8 mouse cellular contexts compared by ENCODE assay signal in the genomic region with DNA sequence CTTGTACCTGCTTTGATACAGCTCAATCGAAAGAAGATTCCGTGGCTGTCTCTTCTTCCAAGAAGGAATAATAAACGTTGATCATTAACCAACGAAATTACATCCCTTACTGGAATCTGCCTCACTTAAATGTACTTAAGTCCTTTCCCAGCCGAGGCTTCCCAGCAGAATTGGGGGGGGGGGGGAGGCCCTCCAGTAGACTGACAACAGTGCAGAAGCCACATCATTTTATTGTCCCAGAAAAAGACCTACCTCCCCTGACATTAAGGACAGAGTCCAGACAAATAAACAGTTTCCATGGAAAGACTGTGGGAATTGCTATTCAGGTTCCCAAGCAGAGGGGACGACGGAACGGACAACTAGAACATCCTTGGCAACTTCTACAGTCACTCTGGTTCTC. TPM values are rescaled to one million over a fixed set of nuclear protein-coding genes. Genes with fewer than 3 reads are reported as not detected.
DNase-seq lines count a peak whose midpoint lies in the region; ATAC-seq and TF ChIP-seq lines count a peak whose summit lies in the region.

No protein-coding gene starts in this region.

- no peak overlapping the region for H3K9ac ChIP-seq in heart, embryonic 12.5 days
- no peak overlapping the region for H3K9ac ChIP-seq in liver, embryonic 14.5 days (replicated peaks)

- no peaks in the 10 kb centered on the region for H3K36me3 ChIP-seq in heart, embryonic 12.5 days
- H3K36me3 ChIP-seq in hindbrain, embryonic 10.5 days: no peaks in the 10 kb centered on the region
- no peaks in the 10 kb centered on the region for H3K36me3 ChIP-seq in liver, embryonic 14.5 days (replicated peaks; ENCODE audit: control insufficient read depth, insufficient read depth, low read depth)

- no peak overlapping the region for H3K27ac ChIP-seq in heart, embryonic 12.5 days (ENCODE audit: poor library complexity, severe bottlenecking)
- H3K27ac ChIP-seq in bone marrow macrophage, adult 2 months (ENCODE audit: insufficient read depth, low read depth, low read length): peak overlapping the region; percentile 95
- H3K27ac ChIP-seq in hindbrain, embryonic 10.5 days: no peak overlapping the region
- H3K27ac ChIP-seq in liver, embryonic 14.5 days: no peak overlapping the region

- TF ChIP-seq CTCF in bone marrow macrophage, adult 2 months (IDR thresholded peaks at IDR 0.05; ENCODE audit: low read depth, low read length): no peak
- no peak for TF ChIP-seq CTCF in liver, embryonic 14.5 days (IDR thresholded peaks at IDR 0.05; ENCODE audit: low read depth)

- no peaks in the 10 kb centered on the region for H3K9me3 ChIP-seq in heart, embryonic 12.5 days (replicated peaks)
- no peaks in the 10 kb centered on the region for H3K9me3 ChIP-seq in hindbrain, embryonic 10.5 days
- H3K9me3 ChIP-seq in liver, embryonic 14.5 days (ENCODE audit: control insufficient read depth, low read length): no peaks in the 10 kb centered on the region

- ATAC-seq in heart, embryonic 12.5 days (ENCODE audit: insufficient number of reproducible peaks, low FRiP score): no peak
- ATAC-seq in liver, embryonic 14.5 days (ENCODE audit: insufficient read depth): no peak

- H3K4me1 ChIP-seq in heart, embryonic 12.5 days (replicated peaks): 0 out of 2 replicates have a peak, but pooled peaks cover 13% of the 10 kb centered on the region
- peaks cover 35% of the 10 kb centered on the region for H3K4me1 ChIP-seq in bone marrow macrophage, adult 2 months (ENCODE audit: control insufficient read depth, insufficient read depth, low read length)
- H3K4me1 ChIP-seq in hindbrain, embryonic 10.5 days (replicated peaks): peaks cover 25% of the 10 kb centered on the region
- peaks cover 14 to 21% of the 10 kb centered on the region in 2 experiments for H3K4me1 ChIP-seq in liver, embryonic 14.5 days (replicated peaks; ENCODE audit: control insufficient read depth in 2 of 2, insufficient read depth in 2 of 2, low read length in 1 of 2)

- TF ChIP-seq EP300 in liver, embryonic 14.5 days (IDR thresholded peaks at IDR 0.05; ENCODE audit: low read depth): no peak

- peaks cover 26% of the 10 kb centered on the region for H3K27me3 ChIP-seq in heart, embryonic 12.5 days (replicated peaks)
- peaks cover 67% of the 10 kb centered on the region for H3K27me3 ChIP-seq in hindbrain, embryonic 10.5 days (ENCODE audit: insufficient read depth, poor library complexity, severe bottlenecking)
- no peaks in the 10 kb centered on the region for H3K27me3 ChIP-seq in liver, embryonic 14.5 days (ENCODE audit: control insufficient read depth, insufficient read depth, low read length)

- TF ChIP-seq POLR2A in bone marrow macrophage, adult 2 months (IDR thresholded peaks at IDR 0.05; ENCODE audit: borderline replicate concordance, low read depth, low read length): no peak

- H3K4me3 ChIP-seq in heart, embryonic 12.5 days: peak overlapping the region; percentile 74; the same call in 1 of the 2 replicates
- peak overlapping the region; percentile 93 for H3K4me3 ChIP-seq in bone marrow macrophage, adult 2 months (ENCODE audit: insufficient read depth, low read length)
- peak overlapping the region; percentile 70 for H3K4me3 ChIP-seq in hindbrain, embryonic 10.5 days
- peak overlapping the region in 1 of 2 experiments; percentile 73; a peak in 2 of 4 replicates for H3K4me3 ChIP-seq in liver, embryonic 14.5 days (ENCODE audit: insufficient read depth in 1 of 2, low read depth in 2 of 2, low read length in 2 of 2)

- no peak for DNase-seq in heart, postnatal 10 days
- no peak for DNase-seq in hindbrain, embryonic 10.5 days (ENCODE audit: low spot score)
- no peak for DNase-seq in liver, embryonic 14.5 days (ENCODE audit: low read depth in 3 of 3, low spot score in 3 of 3)
- DNase-seq in urinary bladder, postnatal 10 days (ENCODE audit: low spot score): no peak
- DNase-seq in left cerebral cortex, postnatal 4 days: no peak
- no peak for DNase-seq in left cerebral cortex, postnatal 36 days (ENCODE audit: low spot score in 2 of 2)

- intact Hi-C loops in heart, postnatal 10 days (cut with DNase I): loop anchor here (1.0 to 5.0 kb wide), 2 partner anchors 48 to 108 kb away; a partner anchor contains a TSS
- intact Hi-C loops in left cerebral cortex, postnatal 4 days (cut with DNase I): no loop called here
- intact Hi-C loops in left cerebral cortex, postnatal 36 days (cut with DNase I): no loop called here

- peak overlapping the region; percentile 99 for H3K4me2 ChIP-seq in heart, embryonic 12.5 days
- H3K4me2 ChIP-seq in liver, embryonic 14.5 days (ENCODE audit: low read depth): peak overlapping the region; percentile 93

- WGBS in heart, embryonic 12.5 days: 25% methylated on average over 8 of the region's 8 CpGs
- WGBS in hindbrain, embryonic 10.5 days: 18% methylated on average over 8 of the region's 8 CpGs
- WGBS in liver, embryonic 14.5 days (ENCODE audit: insufficient replicate concordance): 44% methylated on average over 8 of the region's 8 CpGs

RNA-seq across cellular contexts. Expression of a gene that starts 0.7 kb away (rescaled TPM):
- polyA plus RNA-seq in heart, embryonic 12.5 days (2016; fragmentation: Nextera tagmentation; extraction: Ambion mirVana): 2.6 and 2.7 TPM in 2 replicates
- total RNA-seq in heart, postnatal 10 days (2021): 1 to 10 TPM; 3.1 to 3.5 TPM
- polyA plus RNA-seq in bone marrow macrophage, adult 2 months (2012; ENCODE audit: insufficient read depth, insufficient read length, missing spikeins): 97.9 and 112 TPM in 2 replicates
- 2.0 and 2.3 TPM in 2 replicates for polyA plus RNA-seq in hindbrain, embryonic 10.5 days (2016; fragmentation: Nextera tagmentation; extraction: Ambion mirVana)
- 5.4 and 8.6 TPM in 2 replicates for polyA plus RNA-seq in liver, embryonic 14.5 days (2012; rRNA removed)
- polyA plus RNA-seq in liver, embryonic 14.5 days (2014; fragmentation: Nextera tagmentation; extraction: Ambion mirVana): 15.2 and 15.9 TPM in 2 replicates
- total RNA-seq in left cerebral cortex, postnatal 4 days (2021): 1 to 10 TPM; 1.6 to 2.1 TPM
- total RNA-seq in left cerebral cortex, postnatal 36 days (2021): 1 to 10 TPM; 4.7 to 5.0 TPM

RNA-seq across cellular contexts. Expression of a gene that starts 8.6 kb away (rescaled TPM):
- polyA plus RNA-seq in heart, embryonic 12.5 days (2016; fragmentation: Nextera tagmentation; extraction: Ambion mirVana): 1.5 and 1.6 TPM in 2 replicates
- total RNA-seq in heart, postnatal 10 days (2021): 1 to 10 TPM; 5.1 to 5.5 TPM
- polyA plus RNA-seq in bone marrow macrophage, adult 2 months (2012; ENCODE audit: insufficient read depth, insufficient read length, missing spikeins): 29.9 and 35.4 TPM in 2 replicates
- polyA plus RNA-seq in hindbrain, embryonic 10.5 days (2016; fragmentation: Nextera tagmentation; extraction: Ambion mirVana): 1.1 and 1.4 TPM in 2 replicates
- polyA plus RNA-seq in liver, embryonic 14.5 days (2012; rRNA removed): 0.38 and 0.59 TPM in 2 replicates
- 0.19 and 0.37 TPM in 2 replicates for polyA plus RNA-seq in liver, embryonic 14.5 days (2014; fragmentation: Nextera tagmentation; extraction: Ambion mirVana)
- 1 to 10 TPM; 2.0 to 4.0 TPM for total RNA-seq in left cerebral cortex, postnatal 4 days (2021)
- total RNA-seq in left cerebral cortex, postnatal 36 days (2021): 1 to 10 TPM; 3.0 to 4.6 TPM

RNA-seq across cellular contexts. Expression of a gene that starts 48.4 kb away (rescaled TPM):
- polyA plus RNA-seq in heart, embryonic 12.5 days (2016; fragmentation: Nextera tagmentation; extraction: Ambion mirVana): 37.0 and 44.8 TPM in 2 replicates
- 10 to 100 TPM; 18.1 to 18.9 TPM for total RNA-seq in heart, postnatal 10 days (2021)
- 28.0 and 28.4 TPM in 2 replicates for polyA plus RNA-seq in bone marrow macrophage, adult 2 months (2012; ENCODE audit: insufficient read depth, insufficient read length, missing spikeins)
- polyA plus RNA-seq in hindbrain, embryonic 10.5 days (2016; fragmentation: Nextera tagmentation; extraction: Ambion mirVana): 56.0 and 60.8 TPM in 2 replicates
- 15.3 and 23.6 TPM in 2 replicates for polyA plus RNA-seq in liver, embryonic 14.5 days (2012; rRNA removed)
- 12.4 and 15.7 TPM in 2 replicates for polyA plus RNA-seq in liver, embryonic 14.5 days (2014; fragmentation: Nextera tagmentation; extraction: Ambion mirVana)
- total RNA-seq in left cerebral cortex, postnatal 4 days (2021): 10 to 100 TPM; 85.0 to 87.2 TPM
- 10 to 100 TPM; 79.4 to 83.4 TPM for total RNA-seq in left cerebral cortex, postnatal 36 days (2021)

Comparison
In these comparisons a context has a peak if more than half of its experiments do, and no peak if none do; other contexts are left out.
1. RNA of a gene that starts 8.6 kb away (polyA plus RNA-seq): 29.9 to 35.4 TPM in bone marrow macrophage, adult 2 months; 1.5 to 1.6 TPM in heart, embryonic 12.5 days, 1.1 to 1.4 TPM in hindbrain, embryonic 10.5 days and 0.19 to 0.59 TPM in liver, embryonic 14.5 days; every median in the first group is over 10 times any median in the second.